Mouse (Mus musculus) MEL (cell line): Measurements from ENCODE around the gene Slc38a4. TPM values are rescaled to one million over a fixed set of nuclear protein-coding genes. Genes with fewer than 3 reads are reported as not detected.

Experiments used
- DNase-seq: peaks from one replicate; pipeline ENCODE4 v3.0.0; 2011; ENCODE audit warnings: low read depth, low spot score
- H3K27ac ChIP-seq: 2 replicates; pipeline ENCODE4 v1.5.1; 2012; ENCODE audit warnings: low read depth, mild to moderate bottlenecking, control low read depth, low read length, moderate library complexity; ENCODE audit not compliant: control insufficient read depth
- H3K27me3 ChIP-seq, 2 experiments: fragments of 150-350 bp in 1 of 2; sonication (generic) in 1 of 2; 2 replicates each; pipeline ENCODE4 v1.6.1; 2012; ENCODE audit warnings: low read length in 2 of 2, mild to moderate bottlenecking in 2 of 2, improper control_type of control experiment in 1 of 2, moderate library complexity in 1 of 2; ENCODE audit not compliant: insufficient read depth in 2 of 2, control insufficient read depth in 1 of 2
- H3K36me3 ChIP-seq, 2 experiments: 2 replicates each; pipeline ENCODE4 v1.6.1; 2012 to 2014; ENCODE audit warnings: low read length in 2 of 2, improper control_type of control experiment in 1 of 2, inconsistent platforms in 1 of 2, mild to moderate bottlenecking in 1 of 2; ENCODE audit not compliant: insufficient read depth in 2 of 2, control insufficient read depth in 1 of 2
- H3K4me1 ChIP-seq, 2 experiments: fragments of 150-350 bp in 1 of 2; sonication (generic) in 1 of 2; 2 replicates each; pipeline ENCODE4 v1.6.1; 2012; ENCODE audit warnings: low read length in 2 of 2, improper control_type of control experiment in 1 of 2, mild to moderate bottlenecking in 1 of 2; ENCODE audit not compliant: insufficient read depth in 2 of 2, control insufficient read depth in 1 of 2
- H3K4me3 ChIP-seq, 2 experiments: fragments of 150-350 bp in 1 of 2; sonication (generic) in 1 of 2; 2 replicates each; pipeline ENCODE4 v1.5.1; 2012; ENCODE audit warnings: low read depth in 2 of 2, low read length in 2 of 2, mild to moderate bottlenecking in 2 of 2, moderate library complexity in 2 of 2, control low read depth in 1 of 2, improper control_type of control experiment in 1 of 2; ENCODE audit not compliant: control insufficient read depth in 1 of 2, insufficient read depth in 1 of 2
- H3K79me2 ChIP-seq: 2 replicates; pipeline ENCODE4 v1.6.1; 2012; ENCODE audit warnings: mild to moderate bottlenecking, low read length, moderate library complexity; ENCODE audit not compliant: control insufficient read depth, poor library complexity, insufficient read depth
- H3K9ac ChIP-seq: 2 replicates; pipeline ENCODE4 v1.6.1; 2012; ENCODE audit warnings: low read depth, mild to moderate bottlenecking, control low read depth, low read length, moderate library complexity; ENCODE audit not compliant: control insufficient read depth, poor library complexity, severe bottlenecking
- H3K9me3 ChIP-seq: fragments of 150-350 bp; sonication (generic); replicated peaks from 2 replicates; pipeline ENCODE4 v1.6.1; 2012; ENCODE audit warnings: mild to moderate bottlenecking, low read length, improper control_type of control experiment, moderate library complexity; ENCODE audit not compliant: insufficient read depth
- BHLHE40 ChIP-seq: IDR thresholded peaks from 2 replicates; pipeline ENCODE4 v1.6.1; 2012; ENCODE audit warnings: low read depth, mild to moderate bottlenecking, inconsistent platforms, low read length, improper control_type of control experiment, borderline replicate concordance
- CHD1 ChIP-seq: IDR thresholded peaks from 2 replicates; pipeline ENCODE4 v1.6.1; 2012; ENCODE audit warnings: low read depth, mild to moderate bottlenecking, inconsistent platforms, low read length, improper control_type of control experiment
- CTCF ChIP-seq, 3 experiments: IDR thresholded peaks in 2 of 3; conservative IDR thresholded peaks in 1 of 3; 2 replicates each; pipeline ENCODE4 v1.5.1; 2011 to 2012; ENCODE audit warnings: low read length in 3 of 3, low read depth in 2 of 3, mild to moderate bottlenecking in 2 of 3, improper control_type of control experiment in 1 of 3, inconsistent platforms in 1 of 3, mixed read lengths in 1 of 3, moderate library complexity in 1 of 3; ENCODE audit not compliant: control insufficient read depth in 1 of 3, insufficient read depth in 1 of 3, poor library complexity in 1 of 3, severe bottlenecking in 1 of 3
- GABPA ChIP-seq: IDR thresholded peaks from 2 replicates; pipeline ENCODE4 v1.6.1; 2012; ENCODE audit warnings: low read depth, mild to moderate bottlenecking, inconsistent platforms, low read length, improper control_type of control experiment, moderate library complexity
- HCFC1 ChIP-seq: IDR thresholded peaks from 2 replicates; pipeline ENCODE4 v1.6.1; 2012; ENCODE audit warnings: low read depth, mild to moderate bottlenecking, inconsistent platforms, low read length, improper control_type of control experiment, moderate library complexity
- JUND ChIP-seq: IDR thresholded peaks from 2 replicates; pipeline ENCODE4 v1.6.1; 2011; ENCODE audit warnings: low read depth, mild to moderate bottlenecking, improper control_type of control experiment, low read length
- KAT2A ChIP-seq: conservative IDR thresholded peaks from 2 replicates; pipeline ENCODE4 v1.6.1; 2012; ENCODE audit warnings: low read depth, low read length, improper control_type of control experiment, inconsistent platforms
- MAFK ChIP-seq: IDR thresholded peaks from 2 replicates; pipeline ENCODE4 v1.6.1; 2011; ENCODE audit warnings: low read depth, mild to moderate bottlenecking, low read length, improper control_type of control experiment, borderline replicate concordance
- MEF2A ChIP-seq: IDR thresholded peaks from 2 replicates; pipeline ENCODE4 v1.6.1; 2014; ENCODE audit warnings: low read depth, mild to moderate bottlenecking, inconsistent platforms, low read length, improper control_type of control experiment; ENCODE audit not compliant: poor library complexity, insufficient replicate concordance, severe bottlenecking; ENCODE audit errors: extremely low read depth
- MXI1 ChIP-seq: IDR thresholded peaks from 2 replicates; pipeline ENCODE4 v1.6.1; 2011; ENCODE audit warnings: mild to moderate bottlenecking, low read depth, low read length, improper control_type of control experiment
- MYB ChIP-seq: IDR thresholded peaks from 2 replicates; pipeline ENCODE4 v1.6.1; 2011; ENCODE audit warnings: mild to moderate bottlenecking, low read depth, low read length, improper control_type of control experiment
- NELFE ChIP-seq: IDR thresholded peaks from 2 replicates; pipeline ENCODE4 v1.6.1; 2011; ENCODE audit warnings: low read depth, low read length, improper control_type of control experiment
- NRF1 ChIP-seq: IDR thresholded peaks from 2 replicates; pipeline ENCODE4 v1.6.1; 2014; ENCODE audit warnings: low read depth, mild to moderate bottlenecking, inconsistent platforms, low read length, improper control_type of control experiment, moderate library complexity; ENCODE audit not compliant: poor library complexity, insufficient read depth, severe bottlenecking
- POLR2AphosphoS2 ChIP-seq: IDR thresholded peaks from 2 replicates; pipeline ENCODE4 v1.6.1; 2011; ENCODE audit warnings: low read length, improper control_type of control experiment
- RAD21 ChIP-seq: IDR thresholded peaks from 2 replicates; pipeline ENCODE4 v1.6.1; 2011; ENCODE audit warnings: mild to moderate bottlenecking, low read depth, low read length, improper control_type of control experiment
- RCOR1 ChIP-seq: IDR thresholded peaks from 2 replicates; pipeline ENCODE4 v1.6.1; 2012; ENCODE audit warnings: low read depth, mild to moderate bottlenecking, inconsistent platforms, low read length, improper control_type of control experiment
- SIN3A ChIP-seq: IDR thresholded peaks from 2 replicates; pipeline ENCODE4 v1.6.1; 2012; ENCODE audit warnings: low read length, improper control_type of control experiment, inconsistent platforms
- SMC3 ChIP-seq: IDR thresholded peaks from 2 replicates; pipeline ENCODE4 v1.6.1; 2011; ENCODE audit warnings: low read depth, low read length, improper control_type of control experiment
- TBP ChIP-seq: IDR thresholded peaks from 2 replicates; pipeline ENCODE4 v1.8.0; 2011; ENCODE audit warnings: low read depth, low read length, improper control_type of control experiment
- USF1 ChIP-seq: IDR thresholded peaks from 2 replicates; pipeline ENCODE4 v1.6.1; 2014; ENCODE audit warnings: low read depth, mild to moderate bottlenecking, inconsistent platforms, low read length, improper control_type of control experiment, moderate library complexity
- USF2 ChIP-seq, 2 experiments: IDR thresholded peaks; 2 replicates each; pipeline ENCODE4 v1.6.1; 2011 to 2012; ENCODE audit warnings: improper control_type of control experiment in 2 of 2, low read length in 2 of 2, borderline replicate concordance in 1 of 2, inconsistent platforms in 1 of 2, low read depth in 1 of 2, mild to moderate bottlenecking in 1 of 2; ENCODE audit not compliant: insufficient read depth in 1 of 2
- ZC3H11A ChIP-seq: IDR thresholded peaks from 2 replicates; pipeline ENCODE4 v1.6.1; 2012; ENCODE audit warnings: low read depth, mild to moderate bottlenecking, inconsistent platforms, low read length, improper control_type of control experiment
- ZNF384 ChIP-seq: IDR thresholded peaks from 2 replicates; pipeline ENCODE4 v1.6.1; 2012; ENCODE audit warnings: low read depth, mild to moderate bottlenecking, inconsistent platforms, low read length, improper control_type of control experiment
- polyA plus RNA-seq, 2 experiments: library from polyadenylated mRNA; stranded (reverse) in 1 of 2; unstranded in 1 of 2; fragments of >175 nt in 1 of 2; fragments of >200 nt in 1 of 2; gene quantifications; 2 replicates each; pipeline versions ENCODE4 v1.2.1 to v1.2.4; 2012; ENCODE audit warnings: low replicate concordance in 2 of 2, low read depth in 1 of 2; ENCODE audit not compliant: insufficient read length in 2 of 2, insufficient read depth in 1 of 2, missing spikeins in 1 of 2
- total RNA-seq: library from RNA; depleted of rRNA; stranded (reverse); fragments of 300-350 nt; gene quantifications from 2 replicates; pipeline ENCODE4 v1.2.3, GENCODE M21; 2012

Gene Slc38a4
- total and polyA plus RNA-seq, 3 experiments: not detected

GRCm38 (mm10) chr15:97003186-97003585 is 52.6 kb downstream of the Slc38a4 start:
- no peak overlapping the region for H3K4me3 ChIP-seq
- no peak for TF ChIP-seq MXI1
- no peak for TF ChIP-seq NRF1
- no peak for TF ChIP-seq JUND

GRCm38 (mm10) chr15:97002752-97003151 is 53.0 kb downstream of the Slc38a4 start:
- Histone ChIP-seq H3K4me1 (no peaks in the 10 kb centered on the region), H3K27ac (no peak overlapping the region), H3K9me3 (no peaks in the 10 kb centered on the region), H3K27me3 (no peaks in the 10 kb centered on the region), H3K36me3 (no peaks in the 10 kb centered on the region), H3K4me3 (no peak overlapping the region), H3K79me2 (no peaks in the 10 kb centered on the region), H3K9ac (no peak overlapping the region)
- TF ChIP-seq NELFE: no peak
- no peak for TF ChIP-seq MAFK
- TF ChIP-seq CHD1: no peak
- no peak for TF ChIP-seq POLR2AphosphoS2
- no peak for TF ChIP-seq RCOR1
- no peak for TF ChIP-seq USF2 (IDR thresholded peaks at IDR 0.05; ENCODE audit: borderline replicate concordance in 1 of 2, insufficient read depth in 1 of 2, low read depth in 1 of 2, low read length in 2 of 2)
- no peak for TF ChIP-seq SIN3A
- DNase-seq: no peak

More at GRCm38 (mm10) chr15:97003186-97003585, 52.6 kb downstream of the Slc38a4 start:
- Histone ChIP-seq H3K36me3 (no peaks in the 10 kb centered on the region), H3K27ac (no peak overlapping the region), H3K4me1 (no peaks in the 10 kb centered on the region), H3K27me3 (no peaks in the 10 kb centered on the region), H3K9me3 (no peaks in the 10 kb centered on the region), H3K9ac (no peak overlapping the region), H3K79me2 (no peaks in the 10 kb centered on the region)
- DNase-seq: no peak

GRCm38 (mm10) chr15:97001886-97002285 is 53.9 kb downstream of the Slc38a4 start:
- H3K4me1 ChIP-seq: no peaks in the 10 kb centered on the region

More at GRCm38 (mm10) chr15:97001886-97002285, 53.9 kb downstream of the Slc38a4 start:
- no peak for DNase-seq
- H3K9me3 ChIP-seq: no peaks in the 10 kb centered on the region
- H3K79me2 ChIP-seq: no peaks in the 10 kb centered on the region
- TF ChIP-seq CTCF (IDR thresholded peaks at IDR 0.05 in 2 of 3, conservative IDR thresholded peaks at IDR 0.05 in 1 of 3; ENCODE audit: control insufficient read depth in 1 of 3, insufficient read depth in 1 of 3, low read depth in 2 of 3, low read length in 3 of 3, poor library complexity in 1 of 3, severe bottlenecking in 1 of 3): no peak
- TF ChIP-seq USF1: no peak
- no peak for TF ChIP-seq GABPA
- TF ChIP-seq MEF2A: no peak
- TF ChIP-seq MYB: no peak
- TF ChIP-seq KAT2A: no peak
- no peak for TF ChIP-seq ZC3H11A
- no peak for TF ChIP-seq TBP
- TF ChIP-seq SMC3: no peak
- TF ChIP-seq BHLHE40: no peak
- no peak for TF ChIP-seq RAD21
- no peak for TF ChIP-seq ZNF384
- TF ChIP-seq USF2 (IDR thresholded peaks at IDR 0.05; ENCODE audit: borderline replicate concordance in 1 of 2, insufficient read depth in 1 of 2, low read depth in 1 of 2, low read length in 2 of 2): no peak
- TF ChIP-seq HCFC1: no peak
- no peak for TF ChIP-seq POLR2AphosphoS2
- no peak for TF ChIP-seq JUND
- no peak overlapping the region for H3K4me3 ChIP-seq
- H3K36me3 ChIP-seq: no peaks in the 10 kb centered on the region
- no peaks in the 10 kb centered on the region for H3K27me3 ChIP-seq
- H3K9ac ChIP-seq: no peak overlapping the region
- no peak overlapping the region for H3K27ac ChIP-seq
